Mouse (Mus musculus) adrenal gland, postnatal 14 days (tissue): ENCODE measurements around the gene Rcbtb2. TPM values are rescaled to one million over a fixed set of nuclear protein-coding genes. Genes with fewer than 3 reads are reported as not detected.

ENCODE experiments used
- DNase-seq: peaks from one replicate; pipeline ENCODE4 v3.0.0; 2021; ENCODE audit warnings: mixed read lengths
- total RNA-seq: library from RNA; stranded (reverse); gene quantifications from 2 replicates; pipeline ENCODE4 v1.2.3, GENCODE M21; 2021

The Rcbtb2 gene
- total RNA-seq, 1 experiment from 2014 or later, result 39.5 TPM

GRCm38 (mm10) chr14:73209262-73209661, 86.4 kb downstream of the Rcbtb2 start:
- DNase-seq, result peak; percentile 50

- DNase-seq, result no peak
Observed at GRCm38 (mm10) chr14:73210196-73210595, 87.4 kb downstream of the Rcbtb2 start.

GRCm38 (mm10) chr14:73211477-73211876, 88.6 kb downstream of the Rcbtb2 start:
- no peak for DNase-seq

GRCm38 (mm10) chr14:73217062-73217461, 94.2 kb downstream of the Rcbtb2 start:
- peak; percentile 22 for DNase-seq

- DNase-seq, result no peak
Observed at GRCm38 (mm10) chr14:73222316-73222970, 99.6 kb downstream of the Rcbtb2 start.

GRCm38 (mm10) chr14:73226346-73226745, 103.5 kb downstream of the Rcbtb2 start:
- DNase-seq, result no peak

GRCm38 (mm10) chr14:73226849-73227248, 104.0 kb downstream of the Rcbtb2 start:
- DNase-seq, result no peak

- peak; percentile 8 for DNase-seq
Observed at GRCm38 (mm10) chr14:73231286-73231982, 108.6 kb downstream of the Rcbtb2 start.

GRCm38 (mm10) chr14:73234468-73235031, 111.7 kb downstream of the Rcbtb2 start:
- no peak for DNase-seq

GRCm38 (mm10) chr14:73237848-73238321, 115.0 kb downstream of the Rcbtb2 start, which contains the start of gene Lpar6:
Gene Lpar6 (plus strand): TSS chr14:73237895.
- peak; percentile 74 for DNase-seq

- peak; percentile 48 for DNase-seq
Observed at GRCm38 (mm10) chr14:73238498-73239250, 115.8 kb downstream of the Rcbtb2 start.

GRCm38 (mm10) chr14:73239291-73239690, 116.5 kb downstream of the Rcbtb2 start:
- peak; percentile 29 for DNase-seq

GRCm38 (mm10) chr14:73239857-73240256, 117.0 kb downstream of the Rcbtb2 start:
- DNase-seq, result no peak

- DNase-seq, result no peak
Observed at GRCm38 (mm10) chr14:73244061-73244597, 121.3 kb downstream of the Rcbtb2 start.

- no peak for DNase-seq
Observed at GRCm38 (mm10) chr14:73250056-73250455, 127.2 kb downstream of the Rcbtb2 start.

- no peak for DNase-seq
Observed at GRCm38 (mm10) chr14:73252276-73252675, 129.4 kb downstream of the Rcbtb2 start.

- peak; percentile 17 for DNase-seq
Observed at GRCm38 (mm10) chr14:73253453-73254251, 130.8 kb downstream of the Rcbtb2 start.

- no peak for DNase-seq
Observed at GRCm38 (mm10) chr14:73254412-73254811, 131.6 kb downstream of the Rcbtb2 start.

GRCm38 (mm10) chr14:73255426-73255970, 132.7 kb downstream of the Rcbtb2 start:
- no peak for DNase-seq

- DNase-seq, result no peak
Observed at GRCm38 (mm10) chr14:73257348-73257747, 134.5 kb downstream of the Rcbtb2 start.
